Mouse (Mus musculus): ENCODE results near the gene Col3a1. TPM values are rescaled to one million over a fixed set of nuclear protein-coding genes. Genes with fewer than 3 reads are reported as not detected.

Col3a1 gene
- polyA plus RNA-seq, 1 experiment from 2014 or later: 499 TPM

GRCm38 (mm10) chr1:45318241-45318640 is 6.9 kb downstream of the Col3a1 start:
- Histone ChIP-seq H3K4me3 (no peak overlapping the region), H3K36me3 (no peaks in the 10 kb centered on the region), H3K9me3 (no peaks in the 10 kb centered on the region), H3K4me1 (no peaks in the 10 kb centered on the region), H3K27me3 (replicated peaks) (no peaks in the 10 kb centered on the region), H3K27ac (no peak overlapping the region), H3K9ac (no peak overlapping the region), H3K4me2 (replicated peaks) (no peak overlapping the region)
- no peak for ATAC-seq (ENCODE audit: low FRiP score, low read depth)
- WGBS: 82% methylated on average over 1 of the region's 1 CpGs

GRCm38 (mm10) chr1:45320861-45321260 is 9.5 kb downstream of the Col3a1 start:
- H3K4me2 ChIP-seq (replicated peaks): no peak overlapping the region
- no peak overlapping the region for H3K9ac ChIP-seq
- no peak overlapping the region for H3K27ac ChIP-seq
- no peak overlapping the region for H3K4me3 ChIP-seq
- no peaks in the 10 kb centered on the region for H3K27me3 ChIP-seq (replicated peaks)
- H3K9me3 ChIP-seq: no peaks in the 10 kb centered on the region
- no peaks in the 10 kb centered on the region for H3K4me1 ChIP-seq
- no peak for ATAC-seq (ENCODE audit: low FRiP score, low read depth)
- no peaks in the 10 kb centered on the region for H3K36me3 ChIP-seq

DNA sequence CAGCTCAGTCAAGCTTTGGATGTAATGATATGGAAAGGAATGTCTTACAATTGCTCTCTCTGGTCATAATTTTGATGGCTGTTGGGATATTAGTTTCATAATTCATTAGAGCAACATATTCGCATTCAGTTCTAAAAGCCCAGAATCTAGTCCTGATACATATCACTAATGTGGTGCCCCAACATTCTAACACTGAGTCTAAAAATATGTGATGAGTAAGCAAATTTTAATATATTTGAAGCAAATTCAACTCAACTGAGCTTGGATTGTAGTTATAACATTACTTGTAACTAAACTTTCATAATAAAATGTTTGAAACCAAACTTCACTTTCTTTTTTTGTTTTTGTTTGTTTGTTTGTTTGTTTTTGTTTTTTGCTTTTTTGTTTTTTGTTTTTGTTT is 17.8 kb downstream of the Col3a1 start:
- Histone ChIP-seq H3K4me2 (replicated peaks) (no peak overlapping the region), H3K4me1 (no peaks in the 10 kb centered on the region), H3K9me3 (no peaks in the 10 kb centered on the region), H3K27ac (no peak overlapping the region), H3K36me3 (no peaks in the 10 kb centered on the region), H3K27me3 (replicated peaks) (no peaks in the 10 kb centered on the region), H3K9ac (no peak overlapping the region), H3K4me3 (no peak overlapping the region)
- ATAC-seq (ENCODE audit: low FRiP score, low read depth): no peak
- WGBS: 93% methylated on average over 1 of the region's 1 CpGs

DNA sequence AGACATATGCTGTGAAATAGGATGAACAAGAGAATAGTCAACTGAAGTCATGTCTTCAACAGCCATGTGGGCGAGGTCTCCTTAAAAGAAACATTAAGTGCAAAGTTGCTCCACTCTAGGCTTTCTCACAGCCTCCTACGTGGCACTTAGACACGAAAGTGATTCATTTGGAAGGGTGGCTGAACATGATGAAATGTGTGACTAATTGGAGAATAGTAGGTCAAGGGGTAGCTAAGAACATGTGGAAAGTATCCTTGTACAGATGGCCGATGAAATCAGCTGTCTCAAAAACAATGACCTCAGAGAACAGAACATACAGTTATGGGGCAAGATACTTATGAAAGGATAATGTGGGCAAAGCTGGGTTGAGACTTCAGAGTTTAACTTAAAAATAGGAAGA is 44.6 kb downstream of the Col3a1 start:
- no peaks in the 10 kb centered on the region for H3K9me3 ChIP-seq
- H3K36me3 ChIP-seq: no peaks in the 10 kb centered on the region
- H3K27ac ChIP-seq: no peak overlapping the region
- no peaks in the 10 kb centered on the region for H3K4me1 ChIP-seq
- no peaks in the 10 kb centered on the region for H3K27me3 ChIP-seq (replicated peaks)
- H3K4me3 ChIP-seq: no peak overlapping the region
- no peak overlapping the region for H3K4me2 ChIP-seq (replicated peaks)
- no peak overlapping the region for H3K9ac ChIP-seq
- 70% methylated on average over 4 of the region's 4 CpGs for WGBS
- ATAC-seq (ENCODE audit: low FRiP score, low read depth): no peak

DNA sequence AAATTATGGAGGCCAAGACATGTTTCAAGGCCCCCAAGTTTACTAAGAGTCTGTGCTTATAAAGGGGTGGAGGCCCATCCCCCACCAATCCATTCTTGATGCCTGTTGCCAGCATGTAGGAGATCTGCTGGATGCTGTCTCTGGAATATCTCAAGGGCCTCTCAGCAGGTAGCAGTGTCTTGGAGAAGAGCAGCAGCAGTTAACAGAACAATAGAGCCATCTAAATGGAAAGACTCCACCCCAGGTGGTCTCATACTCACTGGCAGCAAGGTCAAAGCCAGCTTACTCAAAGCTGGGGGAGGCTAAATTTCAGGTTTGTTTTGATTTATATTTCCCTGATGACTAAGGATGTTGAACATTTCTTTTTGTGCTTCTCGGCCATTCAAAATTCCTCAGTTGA is 46.7 kb downstream of the Col3a1 start:
- Histone ChIP-seq H3K27ac (no peak overlapping the region), H3K9me3 (no peaks in the 10 kb centered on the region), H3K9ac (no peak overlapping the region), H3K36me3 (no peaks in the 10 kb centered on the region), H3K4me3 (no peak overlapping the region), H3K4me1 (no peaks in the 10 kb centered on the region), H3K4me2 (replicated peaks) (no peak overlapping the region), H3K27me3 (replicated peaks) (no peaks in the 10 kb centered on the region)
- 67% methylated on average over 1 of the region's 1 CpGs for WGBS
- no peak for ATAC-seq (ENCODE audit: low FRiP score, low read depth)

GRCm38 (mm10) chr1:45359147-45359546 is 47.8 kb downstream of the Col3a1 start:
- Histone ChIP-seq H3K4me2 (replicated peaks) (no peak overlapping the region), H3K9ac (no peak overlapping the region), H3K36me3 (no peaks in the 10 kb centered on the region), H3K27me3 (replicated peaks) (no peaks in the 10 kb centered on the region), H3K4me1 (no peaks in the 10 kb centered on the region), H3K9me3 (no peaks in the 10 kb centered on the region), H3K27ac (no peak overlapping the region), H3K4me3 (no peak overlapping the region)
- WGBS: 75% methylated on average over 2 of the region's 2 CpGs
- no peak for ATAC-seq (ENCODE audit: low FRiP score, low read depth)

GRCm38 (mm10) chr1:45359673-45360072 is 48.3 kb downstream of the Col3a1 start:
- Histone ChIP-seq H3K9me3 (no peaks in the 10 kb centered on the region), H3K27ac (no peak overlapping the region), H3K36me3 (no peaks in the 10 kb centered on the region), H3K9ac (no peak overlapping the region), H3K4me1 (no peaks in the 10 kb centered on the region), H3K4me3 (no peak overlapping the region), H3K4me2 (replicated peaks) (no peak overlapping the region), H3K27me3 (replicated peaks) (no peaks in the 10 kb centered on the region)
- WGBS: 91% methylated on average over 2 of the region's 2 CpGs
- no peak for ATAC-seq (ENCODE audit: low FRiP score, low read depth)

DNA sequence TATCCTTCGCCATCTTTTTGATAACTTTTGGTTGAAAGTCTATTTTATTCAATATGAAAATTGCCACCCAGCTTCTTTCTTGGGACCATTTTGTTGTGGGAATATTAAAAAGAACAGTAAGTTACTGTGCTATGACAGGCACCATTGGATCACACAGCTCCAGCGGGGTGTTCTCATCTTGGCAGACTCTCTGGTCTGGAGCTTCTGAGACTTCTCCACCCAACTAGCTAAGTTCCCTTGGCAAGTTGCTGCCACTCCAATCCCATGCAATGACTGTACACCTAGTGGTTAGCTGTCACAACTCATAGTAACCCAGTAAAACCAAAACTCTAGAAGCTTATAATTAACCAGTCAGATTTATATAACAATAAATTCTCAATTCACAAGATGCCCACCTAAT is 51.9 kb downstream of the Col3a1 start:
- Histone ChIP-seq H3K27me3 (replicated peaks) (no peaks in the 10 kb centered on the region), H3K9ac (no peak overlapping the region), H3K36me3 (no peaks in the 10 kb centered on the region), H3K4me3 (no peak overlapping the region), H3K4me1 (no peaks in the 10 kb centered on the region), H3K9me3 (no peaks in the 10 kb centered on the region), H3K4me2 (replicated peaks) (no peak overlapping the region), H3K27ac (no peak overlapping the region)
- ATAC-seq (ENCODE audit: low FRiP score, low read depth): no peak
- 96% methylated on average over 2 of the region's 2 CpGs for WGBS

- no peak overlapping the region for H3K4me3 ChIP-seq
- no peak overlapping the region for H3K9ac ChIP-seq
- H3K27me3 ChIP-seq (replicated peaks): no peaks in the 10 kb centered on the region
- 65% methylated on average over 1 of the region's 1 CpGs for WGBS
- H3K27ac ChIP-seq: no peak overlapping the region
- no peaks in the 10 kb centered on the region for H3K4me1 ChIP-seq
- H3K36me3 ChIP-seq: no peaks in the 10 kb centered on the region
- no peak overlapping the region for H3K4me2 ChIP-seq (replicated peaks)
- ATAC-seq (ENCODE audit: low FRiP score, low read depth): no peak
- peaks cover 5% of the 10 kb centered on the region; the same call in 1 of the 2 replicates for H3K9me3 ChIP-seq
Measured at GRCm38 (mm10) chr1:45365427-45365826, 54.1 kb downstream of the Col3a1 start.

DNA sequence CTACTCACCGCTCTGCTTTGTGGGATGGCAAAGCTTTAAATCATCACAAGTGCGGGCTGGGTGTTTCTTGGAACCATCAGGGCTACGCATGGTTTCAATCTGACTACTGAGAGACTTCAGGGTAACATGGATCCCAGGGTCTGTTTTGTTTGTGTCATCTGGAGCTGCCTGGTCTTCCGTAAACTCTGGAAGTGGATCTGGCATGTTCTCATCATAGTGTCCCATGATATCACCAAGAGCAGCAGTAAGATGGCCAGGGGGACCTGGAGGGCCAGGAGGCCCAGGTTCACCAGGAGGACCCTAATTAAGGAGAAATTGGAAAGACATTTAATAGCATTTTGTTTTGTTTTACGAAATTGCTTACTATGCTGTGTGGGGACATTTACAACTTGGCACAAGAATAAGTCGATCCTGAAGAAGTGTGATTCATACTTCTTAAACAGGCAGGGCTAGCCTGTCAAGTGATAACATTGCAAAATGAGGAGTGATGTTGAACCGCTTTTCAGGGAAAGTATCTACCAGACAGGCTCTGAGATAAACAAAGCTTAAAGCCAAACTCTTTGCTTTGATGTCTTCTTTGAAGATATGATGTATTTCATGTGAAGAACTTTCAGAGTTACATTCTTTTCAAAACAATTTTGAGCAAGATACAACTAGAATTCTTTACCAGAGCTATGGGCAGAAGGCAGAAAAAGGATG is 68.8 kb downstream of the Col3a1 start:
- no peak for ATAC-seq (ENCODE audit: low FRiP score, low read depth)
- H3K4me2 ChIP-seq (replicated peaks): no peak overlapping the region
- H3K9me3 ChIP-seq: no peaks in the 10 kb centered on the region
- 78% methylated on average over 7 of the region's 7 CpGs for WGBS
- H3K4me1 ChIP-seq: no peaks in the 10 kb centered on the region
- H3K27me3 ChIP-seq (replicated peaks): no peaks in the 10 kb centered on the region
- H3K27ac ChIP-seq: no peak overlapping the region
- H3K36me3 ChIP-seq: no peaks in the 10 kb centered on the region
- H3K9ac ChIP-seq: no peak overlapping the region
- H3K4me3 ChIP-seq: no peak overlapping the region

DNA sequence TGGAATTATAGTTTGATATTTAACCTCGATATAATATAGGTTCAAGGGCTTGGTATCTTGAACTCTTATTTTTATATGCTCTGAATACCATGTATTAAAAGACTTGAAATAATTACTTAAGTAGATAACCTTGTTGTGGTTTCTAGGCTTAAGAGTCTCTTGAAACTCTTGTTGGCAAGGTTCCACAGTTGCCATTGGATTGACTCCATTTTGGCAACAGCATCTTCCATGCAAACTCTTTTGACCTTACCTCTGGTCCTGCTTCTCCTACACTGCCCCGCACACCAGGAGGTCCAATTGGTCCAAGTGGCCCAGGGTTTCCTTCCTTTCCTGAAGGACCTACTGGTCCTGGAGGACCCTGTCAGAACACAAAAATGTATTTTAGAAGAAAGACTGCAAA is 70.5 kb downstream of the Col3a1 start:
- Histone ChIP-seq H3K4me3 (no peak overlapping the region), H3K9me3 (no peaks in the 10 kb centered on the region), H3K4me1 (no peaks in the 10 kb centered on the region), H3K36me3 (no peaks in the 10 kb centered on the region), H3K9ac (no peak overlapping the region), H3K4me2 (replicated peaks) (no peak overlapping the region), H3K27ac (no peak overlapping the region), H3K27me3 (replicated peaks) (no peaks in the 10 kb centered on the region)
- no peak for ATAC-seq (ENCODE audit: low FRiP score, low read depth)
- WGBS: 93% methylated on average over 2 of the region's 2 CpGs
